8 mouse cellular contexts compared by ENCODE assay signal in genomic region chr9:62763478-62763877, GRCm38 (mm10). TPM values are rescaled to one million over a fixed set of nuclear protein-coding genes. Genes with fewer than 3 reads are reported as not detected.
DNase-seq lines count a peak whose midpoint lies in the region; ATAC-seq and TF ChIP-seq lines count a peak whose summit lies in the region.

No protein-coding gene starts in this region.

- no peak overlapping the region for H3K9ac ChIP-seq in heart, postnatal 0 days (replicated peaks; ENCODE audit: low read depth, low read length)
- no peak overlapping the region for H3K9ac ChIP-seq in ES-Bruce4 (ENCODE audit: low read depth, poor library complexity, severe bottlenecking)
- no peak overlapping the region for H3K9ac ChIP-seq in forebrain, embryonic 11.5 days (ENCODE audit: low read length)
- H3K9ac ChIP-seq in midbrain, embryonic 12.5 days (replicated peaks) = no peak overlapping the region

- H3K27me3 ChIP-seq in heart, postnatal 0 days (ENCODE audit: control insufficient read depth, insufficient read depth, low read length) = 0 out of 2 replicates have a peak, but pooled peaks cover 6% of the 10 kb centered on the region
- H3K27me3 ChIP-seq in ES-Bruce4 (ENCODE audit: control insufficient read depth, insufficient read depth, low read length, poor library complexity, severe bottlenecking) = no peaks in the 10 kb centered on the region
- H3K27me3 ChIP-seq in forebrain, embryonic 11.5 days (ENCODE audit: control insufficient read depth, insufficient read depth, low read length) = no peaks in the 10 kb centered on the region
- H3K27me3 ChIP-seq in midbrain, embryonic 12.5 days = no peaks in the 10 kb centered on the region

- no peaks in the 10 kb centered on the region for H3K9me3 ChIP-seq in heart, postnatal 0 days (replicated peaks; ENCODE audit: control insufficient read depth, low read length)
- H3K9me3 ChIP-seq in ES-Bruce4 (replicated peaks; ENCODE audit: control insufficient read depth, insufficient read depth, low read length, poor library complexity, severe bottlenecking) = no peaks in the 10 kb centered on the region
- no peaks in the 10 kb centered on the region for H3K9me3 ChIP-seq in forebrain, embryonic 11.5 days (ENCODE audit: control insufficient read depth, low read length)
- H3K9me3 ChIP-seq in midbrain, embryonic 12.5 days = no peaks in the 10 kb centered on the region

- intact Hi-C loops in heart, postnatal 14 days (cut with DNase I) = no loop called here

- H3K27ac ChIP-seq in heart, postnatal 0 days (ENCODE audit: low read depth) = no peak overlapping the region
- H3K27ac ChIP-seq in ES-Bruce4 (ENCODE audit: insufficient read depth, low read length) = no peak overlapping the region
- no peak overlapping the region for H3K27ac ChIP-seq in forebrain, embryonic 11.5 days (ENCODE audit: low read depth, low read length)
- no peak overlapping the region for H3K27ac ChIP-seq in midbrain, embryonic 12.5 days (replicated peaks)

- no peak for ATAC-seq in heart, postnatal 0 days (ENCODE audit: insufficient read depth, low read depth)
- no peak for ATAC-seq in forebrain, embryonic 11.5 days (replicated peaks; ENCODE audit: low FRiP score)
- ATAC-seq in midbrain, embryonic 12.5 days (ENCODE audit: low FRiP score, low read depth) = no peak
- ATAC-seq in granulocyte monocyte progenitor cell, adult 5-6 weeks (replicated peaks; ENCODE audit: poor library complexity, severe bottlenecking) = no peak
- ATAC-seq in cerebellum, adult (ENCODE audit: insufficient number of reproducible peaks, low FRiP score, low TSS enrichment) = no peak

- TF ChIP-seq EP300 in heart, postnatal 0 days (IDR thresholded peaks at IDR 0.05; ENCODE audit: low read depth) = no peak
- TF ChIP-seq EP300 in ES-Bruce4 (IDR thresholded peaks at IDR 0.05; ENCODE audit: insufficient read depth, low read depth, low read length) = no peak

- H3K4me2 ChIP-seq in heart, postnatal 0 days (ENCODE audit: low read depth, low read length) = peak overlapping the region; percentile 11; the same call in 1 of the 2 replicates
- 0 out of 2 replicates have a peak overlapping the region, but pooled peaks have one; percentile 15 for H3K4me2 ChIP-seq in forebrain, embryonic 11.5 days (ENCODE audit: low read depth, low read length, severe bottlenecking)
- H3K4me2 ChIP-seq in midbrain, embryonic 12.5 days (replicated peaks) = peak overlapping the region; percentile 35

- H3K4me1 ChIP-seq in heart, postnatal 0 days (ENCODE audit: control insufficient read depth, insufficient read depth) = no peaks in the 10 kb centered on the region
- H3K4me1 ChIP-seq in ES-Bruce4 (ENCODE audit: control insufficient read depth, insufficient read depth, low read length) = peaks cover 2% of the 10 kb centered on the region
- H3K4me1 ChIP-seq in forebrain, embryonic 11.5 days (replicated peaks; ENCODE audit: control insufficient read depth, insufficient read depth, low read length) = peaks cover 2% of the 10 kb centered on the region; the same call in 1 of the 2 replicates
- no peaks in the 10 kb centered on the region; the same call in 1 of the 2 replicates for H3K4me1 ChIP-seq in midbrain, embryonic 12.5 days

- no peak overlapping the region for H3K4me3 ChIP-seq in heart, postnatal 0 days (ENCODE audit: low read depth, low read length)
- peak overlapping the region; percentile 19; the same call in 1 of the 2 replicates for H3K4me3 ChIP-seq in ES-Bruce4 (ENCODE audit: low read depth, low read length)
- no peak overlapping the region for H3K4me3 ChIP-seq in forebrain, embryonic 11.5 days (ENCODE audit: low read depth, low read length)
- H3K4me3 ChIP-seq in midbrain, embryonic 12.5 days = no peak overlapping the region

- no peak for TF ChIP-seq POLR2A in ES-Bruce4 (IDR thresholded peaks at IDR 0.05; ENCODE audit: insufficient read depth, low read length)

- WGBS in heart, postnatal 0 days = 7% methylated on average over 13 of the region's 13 CpGs
- 7% methylated on average over 13 of the region's 13 CpGs for WGBS in forebrain, embryonic 11.5 days
- WGBS in midbrain, embryonic 12.5 days = 20% methylated on average over 13 of the region's 13 CpGs

- DNase-seq in heart, postnatal 0 days (ENCODE audit: low spot score) = no peak
- no peak for DNase-seq in heart, postnatal 14 days
- DNase-seq in forebrain, embryonic 11.5 days (ENCODE audit: low spot score) = no peak
- DNase-seq in gastrocnemius, adult 8-10 months (ENCODE audit: low spot score in 2 of 2) = no peak

- H3K36me3 ChIP-seq in heart, postnatal 0 days (replicated peaks; ENCODE audit: control insufficient read depth, insufficient read depth, low read length) = no peaks in the 10 kb centered on the region
- no peaks in the 10 kb centered on the region for H3K36me3 ChIP-seq in ES-Bruce4 (ENCODE audit: control insufficient read depth, insufficient read depth, low read length, poor library complexity, severe bottlenecking)
- H3K36me3 ChIP-seq in forebrain, embryonic 11.5 days (ENCODE audit: control insufficient read depth, insufficient read depth, low read length) = no peaks in the 10 kb centered on the region
- H3K36me3 ChIP-seq in midbrain, embryonic 12.5 days = no peaks in the 10 kb centered on the region

- TF ChIP-seq CTCF in heart, postnatal 0 days (IDR thresholded peaks at IDR 0.05; ENCODE audit: low read depth) = no peak
- no peak for TF ChIP-seq CTCF in ES-Bruce4 (IDR thresholded peaks at IDR 0.05; ENCODE audit: low read depth, low read length)

RNA-seq across cellular contexts. Expression of gene Fem1b, which starts 48.3 kb away (rescaled TPM):
- 28.9 and 39.4 TPM in 2 replicates for total RNA-seq in heart, postnatal 0 days (2014; rRNA removed; ENCODE audit: low replicate concordance)
- polyA plus RNA-seq in heart, postnatal 0 days (2015; fragmentation: Nextera tagmentation; extraction: Ambion mirVana) = 5.8 and 6.8 TPM in 2 replicates
- 10 to 100 TPM; 24.8 to 25.9 TPM for total RNA-seq in heart, postnatal 14 days (2021)
- 189 and 201 TPM in 2 replicates for polyA plus RNA-seq in ES-Bruce4 (2011; ENCODE audit: insufficient read depth, insufficient read length, low read depth, missing spikeins)
- polyA plus RNA-seq in forebrain, embryonic 11.5 days (2014; fragmentation: Nextera tagmentation; extraction: Ambion mirVana) = 55.0 and 58.3 TPM in 2 replicates
- 61.5 and 67.9 TPM in 2 replicates for polyA plus RNA-seq in midbrain, embryonic 12.5 days (2016; fragmentation: Nextera tagmentation; extraction: Ambion mirVana)
- 10 to 100 TPM; 11.7 to 15.2 (median 13.0) TPM for total RNA-seq in gastrocnemius, adult 8-10 months (2022)
- 22.2 and 27.5 TPM in 2 replicates for total RNA-seq in granulocyte monocyte progenitor cell, adult 5-6 weeks (2014; fragmentation: Nextera tagmentation)
- 43.9 and 53.9 TPM in 2 replicates for total RNA-seq in granulocyte monocyte progenitor cell, adult 5-6 weeks (2017)
